Mouse (Mus musculus): ENCODE results near the gene Cblb. TPM values are rescaled to one million over a fixed set of nuclear protein-coding genes. Genes with fewer than 3 reads are reported as not detected.

The Cblb gene
- 15.3 and 20.8 TPM in 2 replicates for polyA plus RNA-seq (2015; fragmentation: Nextera tagmentation; extraction: Ambion mirVana)

DNA sequence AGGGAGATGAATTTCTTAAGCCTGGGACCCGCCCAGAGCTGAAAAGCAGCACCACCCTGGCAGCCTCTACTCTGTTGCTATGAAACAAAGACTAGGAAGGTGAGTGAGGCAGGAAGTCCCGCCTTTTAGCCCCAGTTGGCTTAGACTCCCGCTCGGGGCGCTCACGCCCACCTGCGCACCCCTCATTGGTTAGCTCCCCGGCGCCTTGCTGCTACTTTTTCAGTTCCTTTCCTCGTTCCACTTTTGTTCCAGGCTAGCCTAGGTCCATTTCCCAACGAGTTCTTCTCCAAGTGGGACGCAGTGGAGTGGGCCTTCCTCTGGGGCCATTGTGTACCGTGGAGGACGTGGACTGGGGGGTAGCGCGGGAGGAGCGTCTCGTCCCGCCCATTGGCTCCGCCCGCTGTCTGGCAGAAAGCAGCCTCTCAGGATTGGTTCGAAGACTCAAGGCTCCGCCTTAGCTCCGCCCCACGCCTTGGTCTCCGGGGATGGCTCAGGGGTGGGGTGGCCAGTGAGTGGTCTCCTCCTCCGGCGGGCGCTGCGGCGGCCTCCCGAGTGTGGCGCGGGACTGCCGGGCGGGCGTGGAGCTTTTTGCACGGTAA is at the start of gene Cblb:
Cblb (plus strand) TSS at position 135 of the 599 bp plus-strand sequence.
- Histone ChIP-seq H3K27ac (ENCODE audit: low read length) (peak within 1 kb of the TSS; percentile 97), H3K4me1 (ENCODE audit: insufficient read depth, low read length) (peaks cover 31% of the 10 kb centered on the region), H3K36me3 (ENCODE audit: insufficient read depth, low read length) (peaks cover 19% of the 10 kb centered on the region), H3K27me3 (ENCODE audit: insufficient read depth, low read length) (no peaks in the 10 kb centered on the region), H3K9ac (replicated peaks; ENCODE audit: low read length) (peak within 1 kb of the TSS; percentile 95), H3K4me2 (replicated peaks; ENCODE audit: low read depth, low read length) (peak within 1 kb of the TSS; percentile 68), H3K9me3 (ENCODE audit: low read length) (no peaks in the 10 kb centered on the region), H3K4me3 (ENCODE audit: low read length) (peak within 1 kb of the TSS; percentile 92)
- peak; percentile 100 for ATAC-seq (ENCODE audit: low FRiP score, low TSS enrichment)
- under 1% methylated on average over 38 of the region's 38 CpGs for WGBS

DNA sequence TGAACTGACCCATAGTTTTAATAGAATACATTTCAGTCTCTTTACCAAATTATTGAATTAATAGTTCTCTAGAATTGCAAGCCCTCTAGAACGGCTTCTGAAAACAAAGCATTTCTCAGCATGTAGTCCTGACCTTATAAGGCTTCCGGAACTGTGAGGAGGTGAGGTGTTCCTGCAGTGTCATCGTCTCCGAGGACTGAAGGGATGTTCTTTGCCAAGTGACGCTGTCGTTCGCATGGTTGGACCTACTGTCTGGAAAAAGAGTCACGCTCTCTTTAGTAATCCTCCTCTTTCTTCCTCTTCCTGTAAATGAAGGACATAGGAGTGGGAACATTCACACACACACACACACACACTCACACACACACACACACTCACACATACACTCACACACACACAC is 45.6 kb upstream of the Cblb start:
- Histone ChIP-seq H3K4me3 (ENCODE audit: low read length) (no peak overlapping the region), H3K4me1 (ENCODE audit: insufficient read depth, low read length) (peaks cover 12% of the 10 kb centered on the region), H3K9me3 (ENCODE audit: low read length) (no peaks in the 10 kb centered on the region), H3K4me2 (replicated peaks; ENCODE audit: low read depth, low read length) (no peak overlapping the region), H3K27me3 (ENCODE audit: insufficient read depth, low read length) (no peaks in the 10 kb centered on the region), H3K9ac (replicated peaks; ENCODE audit: low read length) (no peak overlapping the region), H3K27ac (ENCODE audit: low read length) (no peak overlapping the region), H3K36me3 (ENCODE audit: insufficient read depth, low read length) (no peaks in the 10 kb centered on the region)
- 55% methylated on average over 8 of the region's 8 CpGs for WGBS
- no peak for ATAC-seq (ENCODE audit: low FRiP score, low TSS enrichment)

DNA sequence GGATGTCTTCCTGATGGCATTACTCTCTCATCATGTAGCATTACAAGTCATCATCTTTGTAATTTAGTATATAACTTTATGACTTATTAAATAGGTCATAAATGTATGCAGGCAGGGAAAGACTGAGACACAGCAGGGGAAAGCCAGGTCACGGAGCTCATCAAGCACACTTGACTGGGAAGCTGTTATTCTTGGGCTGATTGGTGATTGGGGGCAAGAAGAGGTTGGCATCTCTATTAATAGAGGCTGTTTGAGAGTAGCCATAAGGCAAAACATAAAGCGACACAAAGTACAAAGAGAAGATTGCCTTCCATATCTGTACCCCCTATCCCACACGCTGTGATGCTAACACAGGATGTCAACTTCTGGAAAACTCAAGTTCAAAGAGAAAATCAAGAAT is 44.8 kb upstream of the Cblb start:
- H3K36me3 ChIP-seq (ENCODE audit: insufficient read depth, low read length): no peaks in the 10 kb centered on the region
- ATAC-seq (ENCODE audit: low FRiP score, low TSS enrichment): no peak
- H3K4me2 ChIP-seq (replicated peaks; ENCODE audit: low read depth, low read length): no peak overlapping the region
- H3K9ac ChIP-seq (replicated peaks; ENCODE audit: low read length): no peak overlapping the region
- no peak overlapping the region for H3K4me3 ChIP-seq (ENCODE audit: low read length)
- no peak overlapping the region for H3K27ac ChIP-seq (ENCODE audit: low read length)
- no peaks in the 10 kb centered on the region for H3K27me3 ChIP-seq (ENCODE audit: insufficient read depth, low read length)
- H3K4me1 ChIP-seq (ENCODE audit: insufficient read depth, low read length): peaks cover 12% of the 10 kb centered on the region
- 78% methylated on average over 3 of the region's 3 CpGs for WGBS
- no peaks in the 10 kb centered on the region for H3K9me3 ChIP-seq (ENCODE audit: low read length)

DNA sequence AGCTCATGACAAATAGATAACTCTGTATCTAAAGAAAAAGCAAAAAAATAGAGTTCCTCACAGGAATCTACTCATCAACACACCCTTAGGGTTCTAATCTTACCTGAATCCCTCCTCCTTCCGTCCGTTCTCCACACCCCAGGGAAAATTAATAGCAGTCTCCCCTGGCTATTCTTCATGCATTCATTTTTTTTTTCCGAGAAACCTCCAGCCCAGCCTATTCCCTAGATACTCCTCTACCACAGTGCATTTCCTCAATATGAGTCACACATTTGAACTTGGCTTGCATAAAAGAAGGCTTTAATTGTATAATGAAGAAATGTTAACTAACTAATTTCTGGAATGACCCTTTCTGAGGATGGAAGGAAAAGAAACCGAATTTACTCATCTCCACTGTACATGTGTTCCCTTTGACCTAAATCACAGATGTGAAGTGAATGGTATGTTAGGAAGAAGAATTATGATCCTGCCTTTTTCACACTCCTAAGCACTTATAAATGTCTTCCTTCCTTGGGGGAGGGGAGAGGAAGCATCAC is 43.9 kb upstream of the Cblb start:
- Histone ChIP-seq H3K9me3 (ENCODE audit: low read length) (no peaks in the 10 kb centered on the region), H3K4me3 (ENCODE audit: low read length) (no peak overlapping the region), H3K4me1 (ENCODE audit: insufficient read depth, low read length) (peaks cover 12% of the 10 kb centered on the region), H3K27ac (ENCODE audit: low read length) (no peak overlapping the region), H3K27me3 (ENCODE audit: insufficient read depth, low read length) (no peaks in the 10 kb centered on the region), H3K9ac (replicated peaks; ENCODE audit: low read length) (no peak overlapping the region), H3K4me2 (replicated peaks; ENCODE audit: low read depth, low read length) (no peak overlapping the region), H3K36me3 (ENCODE audit: insufficient read depth, low read length) (no peaks in the 10 kb centered on the region)
- no peak; the same call in 1 of the 2 replicates for ATAC-seq (ENCODE audit: low FRiP score, low TSS enrichment)
- 48% methylated on average over 4 of the region's 4 CpGs for WGBS

DNA sequence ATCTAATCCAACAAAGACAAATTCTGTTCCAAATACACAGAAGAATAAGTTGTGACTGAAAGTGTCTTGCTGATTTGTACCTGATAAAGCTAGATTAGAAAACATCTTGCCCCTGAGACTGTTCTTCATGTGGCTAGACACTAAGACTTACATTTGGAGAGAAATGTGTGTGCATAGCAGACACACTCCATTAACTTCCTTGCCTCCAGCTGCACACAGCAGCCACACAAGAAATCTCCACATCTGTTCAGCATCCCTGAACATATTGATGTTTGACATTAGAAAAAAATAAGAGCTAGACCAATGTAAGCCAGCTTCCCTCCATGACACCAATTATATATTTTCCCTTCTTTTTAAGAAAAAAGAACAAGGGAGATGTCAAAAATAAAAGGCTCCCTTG is 43.0 kb upstream of the Cblb start:
- Histone ChIP-seq H3K4me1 (ENCODE audit: insufficient read depth, low read length) (peaks cover 12% of the 10 kb centered on the region), H3K27ac (ENCODE audit: low read length) (no peak overlapping the region), H3K36me3 (ENCODE audit: insufficient read depth, low read length) (no peaks in the 10 kb centered on the region), H3K9me3 (ENCODE audit: low read length) (no peaks in the 10 kb centered on the region), H3K27me3 (ENCODE audit: insufficient read depth, low read length) (no peaks in the 10 kb centered on the region), H3K4me2 (replicated peaks; ENCODE audit: low read depth, low read length) (no peak overlapping the region), H3K4me3 (ENCODE audit: low read length) (no peak overlapping the region), H3K9ac (replicated peaks; ENCODE audit: low read length) (no peak overlapping the region)
- ATAC-seq (ENCODE audit: low FRiP score, low TSS enrichment): peak; percentile 70; the same call in 1 of the 2 replicates

DNA sequence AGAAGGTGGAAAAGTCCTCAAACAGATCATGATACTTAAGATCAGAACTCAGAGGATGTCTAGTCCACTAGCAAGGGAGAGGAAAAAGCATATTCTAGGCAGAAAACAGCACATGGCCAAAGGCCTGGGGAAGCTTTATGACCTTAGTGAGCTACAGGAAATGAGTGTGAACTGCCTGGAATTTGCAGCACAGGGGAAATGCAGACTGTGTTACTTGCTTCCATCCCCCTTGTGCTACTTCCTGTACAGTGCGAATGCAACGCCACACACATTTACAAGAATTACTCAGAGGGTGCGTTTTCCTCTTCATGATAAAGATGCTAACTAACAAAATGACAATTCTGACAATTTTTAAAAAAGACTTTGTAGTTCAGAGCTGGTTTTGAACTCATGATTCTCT is 41.8 kb upstream of the Cblb start:
- H3K9me3 ChIP-seq (ENCODE audit: low read length): no peaks in the 10 kb centered on the region
- 47% methylated on average over 3 of the region's 3 CpGs for WGBS
- no peak overlapping the region for H3K4me2 ChIP-seq (replicated peaks; ENCODE audit: low read depth, low read length)
- no peaks in the 10 kb centered on the region for H3K36me3 ChIP-seq (ENCODE audit: insufficient read depth, low read length)
- peaks cover 12% of the 10 kb centered on the region for H3K4me1 ChIP-seq (ENCODE audit: insufficient read depth, low read length)
- no peak overlapping the region for H3K4me3 ChIP-seq (ENCODE audit: low read length)
- no peak overlapping the region for H3K9ac ChIP-seq (replicated peaks; ENCODE audit: low read length)
- no peak for ATAC-seq (ENCODE audit: low FRiP score, low TSS enrichment)
- H3K27ac ChIP-seq (ENCODE audit: low read length): no peak overlapping the region
- no peaks in the 10 kb centered on the region for H3K27me3 ChIP-seq (ENCODE audit: insufficient read depth, low read length)

DNA sequence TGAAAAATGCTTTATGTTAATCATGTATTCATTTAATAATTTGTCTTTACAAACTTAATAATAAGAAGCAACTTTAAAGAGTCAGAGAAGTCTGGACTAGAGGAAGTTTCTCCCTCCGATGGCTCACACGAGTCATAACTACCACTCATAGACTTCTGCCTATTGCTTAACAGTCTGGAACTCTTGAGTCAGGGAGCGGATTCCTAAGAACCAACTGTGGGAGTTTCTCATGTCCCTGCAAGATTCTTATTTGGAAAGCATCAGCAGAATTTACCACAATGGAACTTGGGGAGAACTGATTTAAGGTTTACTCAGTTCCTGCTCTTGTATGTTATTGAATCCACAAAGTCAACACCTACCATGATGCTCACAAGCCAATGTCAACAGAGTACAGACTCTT is 31.0 kb upstream of the Cblb start:
- H3K4me1 ChIP-seq (ENCODE audit: insufficient read depth, low read length): no peaks in the 10 kb centered on the region
- no peaks in the 10 kb centered on the region for H3K9me3 ChIP-seq (ENCODE audit: low read length)
- no peak for ATAC-seq (ENCODE audit: low FRiP score, low TSS enrichment)
- H3K27ac ChIP-seq (ENCODE audit: low read length): no peak overlapping the region
- H3K36me3 ChIP-seq (ENCODE audit: insufficient read depth, low read length): no peaks in the 10 kb centered on the region
- H3K4me3 ChIP-seq (ENCODE audit: low read length): no peak overlapping the region
- 75% methylated on average over 3 of the region's 3 CpGs for WGBS
- H3K27me3 ChIP-seq (ENCODE audit: insufficient read depth, low read length): no peaks in the 10 kb centered on the region
- no peak overlapping the region for H3K9ac ChIP-seq (replicated peaks; ENCODE audit: low read length)
- no peak overlapping the region for H3K4me2 ChIP-seq (replicated peaks; ENCODE audit: low read depth, low read length)

DNA sequence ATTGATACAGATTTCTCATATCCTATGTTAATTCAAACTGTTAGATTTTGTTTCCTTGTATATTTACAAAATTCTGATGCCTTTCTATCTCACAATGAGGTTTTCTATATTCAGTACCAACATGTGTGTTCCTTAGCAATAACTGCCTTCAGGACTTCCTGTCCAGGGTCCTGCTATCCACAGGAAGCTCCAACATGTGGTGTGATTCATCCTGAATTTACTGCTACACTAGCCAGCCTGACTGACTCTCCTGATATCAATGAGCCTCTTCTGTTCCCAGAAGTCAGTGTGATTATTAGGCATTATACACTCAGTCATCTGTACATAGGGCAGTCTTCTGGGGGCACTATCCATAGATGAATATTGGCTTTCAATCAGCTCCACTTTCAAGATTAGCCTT is 30.2 kb upstream of the Cblb start:
- no peak overlapping the region for H3K4me2 ChIP-seq (replicated peaks; ENCODE audit: low read depth, low read length)
- H3K27ac ChIP-seq (ENCODE audit: low read length): no peak overlapping the region
- no peaks in the 10 kb centered on the region for H3K27me3 ChIP-seq (ENCODE audit: insufficient read depth, low read length)
- no peak overlapping the region for H3K4me3 ChIP-seq (ENCODE audit: low read length)
- no peaks in the 10 kb centered on the region for H3K36me3 ChIP-seq (ENCODE audit: insufficient read depth, low read length)
- no peaks in the 10 kb centered on the region for H3K9me3 ChIP-seq (ENCODE audit: low read length)
- no peak for ATAC-seq (ENCODE audit: low FRiP score, low TSS enrichment)
- no peak overlapping the region for H3K9ac ChIP-seq (replicated peaks; ENCODE audit: low read length)
- no peaks in the 10 kb centered on the region for H3K4me1 ChIP-seq (ENCODE audit: insufficient read depth, low read length)

DNA sequence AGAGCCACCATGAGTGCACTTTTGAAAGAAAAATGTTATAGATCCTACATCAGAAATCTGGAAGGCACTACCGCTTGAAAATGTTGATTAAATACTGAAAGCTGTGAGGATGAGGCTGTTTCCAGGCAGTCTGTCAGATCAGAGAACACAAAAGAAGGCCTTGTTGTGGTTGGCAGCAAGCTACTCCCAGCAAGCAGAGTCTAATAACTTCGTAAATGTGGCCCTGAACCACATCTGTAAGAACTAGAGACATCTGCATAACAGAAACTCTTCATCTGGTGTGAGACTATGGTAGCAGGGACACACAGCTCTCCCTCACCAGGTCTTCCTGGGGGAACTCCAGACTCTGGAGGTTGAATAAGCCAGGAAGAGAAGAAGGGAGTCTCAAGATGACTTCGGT is 24.0 kb upstream of the Cblb start:
- Histone ChIP-seq H3K27ac (ENCODE audit: low read length) (no peak overlapping the region), H3K4me2 (replicated peaks; ENCODE audit: low read depth, low read length) (no peak overlapping the region), H3K9me3 (ENCODE audit: low read length) (no peaks in the 10 kb centered on the region), H3K9ac (replicated peaks; ENCODE audit: low read length) (no peak overlapping the region), H3K4me1 (ENCODE audit: insufficient read depth, low read length) (0 out of 2 replicates have a peak, but pooled peaks cover 5% of the 10 kb centered on the region), H3K27me3 (ENCODE audit: insufficient read depth, low read length) (no peaks in the 10 kb centered on the region), H3K36me3 (ENCODE audit: insufficient read depth, low read length) (no peaks in the 10 kb centered on the region), H3K4me3 (ENCODE audit: low read length) (no peak overlapping the region)
- no peak for ATAC-seq (ENCODE audit: low FRiP score, low TSS enrichment)
- WGBS: 83% methylated on average over 3 of the region's 3 CpGs

DNA sequence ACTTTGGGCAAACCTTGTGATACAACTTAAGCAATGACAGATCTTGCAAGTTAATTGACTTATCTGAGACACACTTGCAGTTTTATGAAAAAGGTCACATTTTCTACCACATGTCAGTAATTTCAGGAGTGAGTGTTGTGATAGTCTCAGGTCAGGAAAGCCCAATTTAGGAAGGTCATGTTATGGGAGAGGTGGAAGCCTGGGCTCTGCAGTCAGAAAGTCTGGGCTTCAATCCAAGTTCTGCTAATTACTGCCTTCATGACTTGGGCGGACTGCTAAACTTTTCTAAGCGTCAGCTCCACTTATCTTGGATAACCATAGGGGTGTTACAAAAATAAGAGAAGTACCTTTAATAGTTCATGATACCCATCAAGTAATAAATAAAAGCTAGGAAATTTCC is 22.6 kb upstream of the Cblb start:
- Histone ChIP-seq H3K9ac (replicated peaks; ENCODE audit: low read length) (no peak overlapping the region), H3K4me2 (replicated peaks; ENCODE audit: low read depth, low read length) (no peak overlapping the region), H3K4me1 (ENCODE audit: insufficient read depth, low read length) (0 out of 2 replicates have a peak, but pooled peaks cover 5% of the 10 kb centered on the region), H3K4me3 (ENCODE audit: low read length) (no peak overlapping the region), H3K27me3 (ENCODE audit: insufficient read depth, low read length) (no peaks in the 10 kb centered on the region), H3K36me3 (ENCODE audit: insufficient read depth, low read length) (no peaks in the 10 kb centered on the region), H3K9me3 (ENCODE audit: low read length) (no peaks in the 10 kb centered on the region; the same call in 1 of the 2 replicates), H3K27ac (ENCODE audit: low read length) (no peak overlapping the region)
- peak; percentile 65; the same call in 1 of the 2 replicates for ATAC-seq (ENCODE audit: low FRiP score, low TSS enrichment)
- WGBS: 15% methylated on average over 2 of the region's 2 CpGs

Measured in kidney, embryonic 16.5 days (tissue).